ENCODE assay signal across 8 mouse cellular contexts in genomic region chr5:140647031-140647760, GRCm38 (mm10). TPM values are rescaled to one million over a fixed set of nuclear protein-coding genes. Genes with fewer than 3 reads are reported as not detected.
DNase-seq lines count a peak whose midpoint lies in the region; ATAC-seq lines count a peak whose summit lies in the region.

No protein-coding gene starts in this region.

- peak overlapping the region; percentile 95 for H3K9ac ChIP-seq in lung, embryonic 16.5 days (ENCODE audit: low read length)
- H3K9ac ChIP-seq in forebrain, embryonic 15.5 days (replicated peaks), result peak overlapping the region; percentile 100
- H3K9ac ChIP-seq in liver, embryonic 13.5 days, result peak overlapping the region; percentile 96

- peak overlapping the region; percentile 81 for H3K4me3 ChIP-seq in erythroblast, embryonic 14.5 days (replicated peaks)
- peak overlapping the region; percentile 87 for H3K4me3 ChIP-seq in lung, embryonic 16.5 days (ENCODE audit: low read length)
- peak overlapping the region; percentile 94 for H3K4me3 ChIP-seq in forebrain, embryonic 15.5 days
- H3K4me3 ChIP-seq in liver, embryonic 13.5 days (replicated peaks), result peak overlapping the region; percentile 94

- no peak for ATAC-seq in erythroblast, adult 5-6 weeks (replicated peaks; ENCODE audit: low FRiP score, poor library complexity, severe bottlenecking)
- ATAC-seq in lung, embryonic 16.5 days (ENCODE audit: low read depth), result no peak
- ATAC-seq in forebrain, embryonic 15.5 days (replicated peaks), result no peak
- no peak for ATAC-seq in liver, embryonic 13.5 days (ENCODE audit: low read depth)

- no peaks in the 10 kb centered on the region for H3K9me3 ChIP-seq in erythroblast, embryonic 14.5 days (ENCODE audit: control insufficient read depth, low read length)
- H3K9me3 ChIP-seq in lung, embryonic 16.5 days (ENCODE audit: control insufficient read depth, low read length), result no peaks in the 10 kb centered on the region
- H3K9me3 ChIP-seq in forebrain, embryonic 15.5 days, result no peaks in the 10 kb centered on the region
- no peaks in the 10 kb centered on the region for H3K9me3 ChIP-seq in liver, embryonic 13.5 days (replicated peaks)

- no peak for DNase-seq in lung, postnatal 10 days
- DNase-seq in liver, embryonic 13.5 days, result no peak
- no peak for DNase-seq in thymus, postnatal 0 days (ENCODE audit: low spot score)
- DNase-seq in urinary bladder, adult 18-20 months (ENCODE audit: low spot score in 2 of 2), result no peak

- peaks cover 7% of the 10 kb centered on the region for H3K27me3 ChIP-seq in erythroblast, embryonic 14.5 days (ENCODE audit: control insufficient read depth)
- H3K27me3 ChIP-seq in lung, embryonic 16.5 days (ENCODE audit: control insufficient read depth, insufficient read depth, low read depth, low read length), result no peaks in the 10 kb centered on the region
- no peaks in the 10 kb centered on the region for H3K27me3 ChIP-seq in forebrain, embryonic 15.5 days
- H3K27me3 ChIP-seq in liver, embryonic 13.5 days, result peaks cover 6% of the 10 kb centered on the region; the same call in 1 of the 2 replicates

- H3K4me2 ChIP-seq in lung, embryonic 16.5 days (ENCODE audit: low read depth, low read length), result peak overlapping the region; percentile 82
- peak overlapping the region; percentile 78 for H3K4me2 ChIP-seq in forebrain, embryonic 15.5 days (replicated peaks)
- peak overlapping the region; percentile 100 for H3K4me2 ChIP-seq in liver, embryonic 13.5 days

- peaks cover 86% of the 10 kb centered on the region for H3K4me1 ChIP-seq in erythroblast, embryonic 14.5 days (ENCODE audit: control insufficient read depth)
- H3K4me1 ChIP-seq in lung, embryonic 16.5 days (replicated peaks; ENCODE audit: control insufficient read depth, insufficient read depth, low read length), result peaks cover 43% of the 10 kb centered on the region
- H3K4me1 ChIP-seq in forebrain, embryonic 15.5 days, result peaks cover 67% of the 10 kb centered on the region
- peaks cover 90% of the 10 kb centered on the region for H3K4me1 ChIP-seq in liver, embryonic 13.5 days (replicated peaks)

- peak overlapping the region; percentile 92 for H3K27ac ChIP-seq in lung, embryonic 16.5 days (ENCODE audit: low read length)
- H3K27ac ChIP-seq in forebrain, embryonic 15.5 days (replicated peaks), result peak overlapping the region; percentile 94
- H3K27ac ChIP-seq in liver, embryonic 13.5 days, result peak overlapping the region; percentile 92

- 51% methylated on average over 13 of the region's 13 CpGs for WGBS in lung, embryonic 16.5 days
- WGBS in forebrain, embryonic 15.5 days, result 12% methylated on average over 13 of the region's 13 CpGs
- WGBS in liver, embryonic 13.5 days (ENCODE audit: insufficient replicate concordance), result 74% methylated on average over 13 of the region's 13 CpGs

- peaks cover 29% of the 10 kb centered on the region for H3K36me3 ChIP-seq in erythroblast, embryonic 14.5 days (ENCODE audit: control insufficient read depth)
- no peaks in the 10 kb centered on the region for H3K36me3 ChIP-seq in lung, embryonic 16.5 days (ENCODE audit: control insufficient read depth, insufficient read depth, low read length)
- H3K36me3 ChIP-seq in forebrain, embryonic 15.5 days, result peaks cover 10% of the 10 kb centered on the region
- H3K36me3 ChIP-seq in liver, embryonic 13.5 days, result 0 out of 2 replicates have a peak, but pooled peaks cover 2% of the 10 kb centered on the region

RNA-seq across cellular contexts. Expression of gene Ttyh3, which starts 1.6 kb away (rescaled TPM):
- 8.6 and 8.9 TPM in 2 replicates for polyA plus RNA-seq in erythroblast, embryonic 14.5 days (2012)
- 17.9 and 18.8 TPM in 2 replicates for total RNA-seq in erythroblast, adult 5-6 weeks (2015; ENCODE audit: low replicate concordance)
- total RNA-seq in erythroblast, adult 5-6 weeks (2017; ENCODE audit: low replicate concordance), result 3.7 and 7.0 TPM in 2 replicates
- 27.9 and 29.4 TPM in 2 replicates for polyA plus RNA-seq in lung, embryonic 16.5 days (2015; fragmentation: Nextera tagmentation; extraction: Ambion mirVana)
- polyA plus RNA-seq in forebrain, embryonic 15.5 days (2015; fragmentation: Nextera tagmentation; extraction: Ambion mirVana), result 78.9 and 85.5 TPM in 2 replicates
- polyA plus RNA-seq in liver, embryonic 13.5 days (2015; fragmentation: Nextera tagmentation; extraction: Ambion mirVana), result 4.8 and 4.9 TPM in 2 replicates
- polyA plus RNA-seq in thymus, postnatal 0 days (2015; fragmentation: Nextera tagmentation; extraction: Ambion mirVana), result 10.4 and 12.3 TPM in 2 replicates

RNA-seq across cellular contexts. Expression of gene Lfng, which starts 40.1 kb away (rescaled TPM):
- polyA plus RNA-seq in erythroblast, embryonic 14.5 days (2012), result 2.6 and 3.7 TPM in 2 replicates
- 2.9 and 9.4 TPM in 2 replicates for total RNA-seq in erythroblast, adult 5-6 weeks (2015; ENCODE audit: low replicate concordance)
- 4.4 and 9.9 TPM in 2 replicates for total RNA-seq in erythroblast, adult 5-6 weeks (2017; ENCODE audit: low replicate concordance)
- 24.9 and 25.8 TPM in 2 replicates for polyA plus RNA-seq in lung, embryonic 16.5 days (2015; fragmentation: Nextera tagmentation; extraction: Ambion mirVana)
- polyA plus RNA-seq in forebrain, embryonic 15.5 days (2015; fragmentation: Nextera tagmentation; extraction: Ambion mirVana), result 25.7 and 28.8 TPM in 2 replicates
- 7.6 and 8.0 TPM in 2 replicates for polyA plus RNA-seq in liver, embryonic 13.5 days (2015; fragmentation: Nextera tagmentation; extraction: Ambion mirVana)
- polyA plus RNA-seq in thymus, postnatal 0 days (2015; fragmentation: Nextera tagmentation; extraction: Ambion mirVana), result 13.2 and 13.3 TPM in 2 replicates

RNA-seq across cellular contexts. Expression of gene Iqce, which starts 55.0 kb away (rescaled TPM):
- polyA plus RNA-seq in erythroblast, embryonic 14.5 days (2012), result 0.06 and 0.16 TPM in 2 replicates
- total RNA-seq in erythroblast, adult 5-6 weeks (2015; ENCODE audit: low replicate concordance), result 1.9 and 3.8 TPM in 2 replicates
- 2.9 and 3.0 TPM in 2 replicates for total RNA-seq in erythroblast, adult 5-6 weeks (2017; ENCODE audit: low replicate concordance)
- polyA plus RNA-seq in lung, embryonic 16.5 days (2015; fragmentation: Nextera tagmentation; extraction: Ambion mirVana), result 20.9 and 21.5 TPM in 2 replicates
- polyA plus RNA-seq in forebrain, embryonic 15.5 days (2015; fragmentation: Nextera tagmentation; extraction: Ambion mirVana), result 22.2 and 25.1 TPM in 2 replicates
- 4.3 and 5.6 TPM in 2 replicates for polyA plus RNA-seq in liver, embryonic 13.5 days (2015; fragmentation: Nextera tagmentation; extraction: Ambion mirVana)
- polyA plus RNA-seq in thymus, postnatal 0 days (2015; fragmentation: Nextera tagmentation; extraction: Ambion mirVana), result 11.4 and 13.0 TPM in 2 replicates

RNA-seq across cellular contexts. Expression of gene Brat1, which starts 57.6 kb away (rescaled TPM):
- 0.31 and 0.34 TPM in 2 replicates for polyA plus RNA-seq in erythroblast, embryonic 14.5 days (2012)
- 0.96 and 2.3 TPM in 2 replicates for total RNA-seq in erythroblast, adult 5-6 weeks (2015; ENCODE audit: low replicate concordance)
- 2.2 and 2.8 TPM in 2 replicates for total RNA-seq in erythroblast, adult 5-6 weeks (2017; ENCODE audit: low replicate concordance)
- polyA plus RNA-seq in lung, embryonic 16.5 days (2015; fragmentation: Nextera tagmentation; extraction: Ambion mirVana), result 24.4 TPM in 2 replicates
- 26.3 and 28.2 TPM in 2 replicates for polyA plus RNA-seq in forebrain, embryonic 15.5 days (2015; fragmentation: Nextera tagmentation; extraction: Ambion mirVana)
- polyA plus RNA-seq in liver, embryonic 13.5 days (2015; fragmentation: Nextera tagmentation; extraction: Ambion mirVana), result 8.0 and 8.2 TPM in 2 replicates
- 22.6 and 22.7 TPM in 2 replicates for polyA plus RNA-seq in thymus, postnatal 0 days (2015; fragmentation: Nextera tagmentation; extraction: Ambion mirVana)
